Mouse (Mus musculus) lung, embryonic 14.5 days (tissue): ENCODE results near the gene C8b. TPM values are rescaled to one million over a fixed set of nuclear protein-coding genes. Genes with fewer than 3 reads are reported as not detected.

Source experiments
- ATAC-seq: fragments of 200-750 bp; cut with Nextera tagmentation; 2 replicates; pipeline ENCODE4 v1.8.0; 2017; ENCODE audit warnings: mild to moderate bottlenecking, moderate TSS enrichment, moderate library complexity; ENCODE audit not compliant: insufficient read depth
- DNase-seq: peaks from one replicate; pipeline ENCODE4 v3.0.0-alpha.2; 2015
- H3K27ac ChIP-seq: fragments of 300-500 bp; sonication (generic); 2 replicates; pipeline ENCODE4 v1.5.1; 2014; ENCODE audit warnings: low read depth, mild to moderate bottlenecking, moderate library complexity
- H3K27me3 ChIP-seq: fragments of 300-500 bp; sonication (generic); 2 replicates; pipeline ENCODE4 v1.6.1; 2014; ENCODE audit warnings: low read length, control low read depth; ENCODE audit not compliant: insufficient read depth
- H3K36me3 ChIP-seq: fragments of 300-500 bp; sonication (generic); 2 replicates; pipeline ENCODE4 v1.6.1; 2014; ENCODE audit warnings: control low read depth; ENCODE audit not compliant: insufficient read depth
- H3K4me1 ChIP-seq: fragments of 300-500 bp; sonication (generic); 2 replicates; pipeline ENCODE4 v1.6.1; 2014; ENCODE audit warnings: antibody characterized with exemption, control low read depth; ENCODE audit not compliant: insufficient read depth
- H3K4me2 ChIP-seq: fragments of 300-500 bp; sonication (generic); 2 replicates; pipeline ENCODE4 v1.6.1; 2014; ENCODE audit warnings: mild to moderate bottlenecking
- H3K4me3 ChIP-seq: fragments of 300-500 bp; sonication (generic); 2 replicates; pipeline ENCODE4 v1.5.1; 2014; ENCODE audit warnings: low read depth, low read length
- H3K9ac ChIP-seq: fragments of 300-500 bp; sonication (generic); 2 replicates; pipeline ENCODE4 v1.6.1; 2014
- H3K9me3 ChIP-seq: fragments of 300-500 bp; sonication (generic); 2 replicates; pipeline ENCODE4 v1.6.1; 2016; ENCODE audit warnings: low read depth, low read length, control low read depth
- CTCF ChIP-seq: IDR thresholded peaks from 2 replicates; pipeline ENCODE4 v1.5.1; 2016; ENCODE audit warnings: antibody characterized with exemption, low read depth
- WGBS: fragments of 180-500 bp; shearing (Covaris S2); extraction: QIAGEN DNeasy Blood & Tissue Kit; methylation state at CpG from one replicate; pipeline ENCODE4 v1.1.7; 2014; 5-methylcytosine and 5-hydroxymethylcytosine counted together
- polyA plus RNA-seq: library from polyadenylated mRNA; unstranded; fragments of >200 nt; fragmentation: Nextera tagmentation; extraction: Ambion mirVana; gene quantifications from 2 replicates; pipeline ENCODE4 v1.2.1, GENCODE M21; 2014

The C8b gene
- polyA plus RNA-seq, 1 experiment from 2014 or later = not detected

- H3K4me1 ChIP-seq = no peaks in the 10 kb centered on the region
- ATAC-seq (no peak), DNase-seq (no peak)
- no peak overlapping the region for H3K9ac ChIP-seq
- no peak overlapping the region for H3K27ac ChIP-seq
- H3K4me2 ChIP-seq = no peak overlapping the region
- no peaks in the 10 kb centered on the region for H3K27me3 ChIP-seq
- WGBS = 60% methylated on average over 4 of the region's 4 CpGs
- TF ChIP-seq CTCF = no peak
- no peak overlapping the region for H3K4me3 ChIP-seq
- no peaks in the 10 kb centered on the region for H3K9me3 ChIP-seq
- H3K36me3 ChIP-seq = no peaks in the 10 kb centered on the region
Measured at GRCm38 (mm10) chr4:104823597-104824101, 57.5 kb downstream of the C8b start.

GRCm38 (mm10) chr4:104824381-104825077 lies 58.4 kb downstream of the C8b start:
- ATAC-seq (no peak), DNase-seq (no peak)
- no peak for TF ChIP-seq CTCF
- no peaks in the 10 kb centered on the region for H3K36me3 ChIP-seq
- no peak overlapping the region for H3K9ac ChIP-seq
- no peaks in the 10 kb centered on the region for H3K27me3 ChIP-seq
- H3K9me3 ChIP-seq = no peaks in the 10 kb centered on the region
- no peak overlapping the region for H3K4me2 ChIP-seq
- 62% methylated on average over 7 of the region's 7 CpGs for WGBS
- H3K27ac ChIP-seq = no peak overlapping the region
- H3K4me3 ChIP-seq = no peak overlapping the region
- H3K4me1 ChIP-seq = no peaks in the 10 kb centered on the region

- no peaks in the 10 kb centered on the region for H3K36me3 ChIP-seq
- no peak for TF ChIP-seq CTCF
- H3K9me3 ChIP-seq = no peaks in the 10 kb centered on the region
- 54% methylated on average over 5 of the region's 5 CpGs for WGBS
- H3K4me3 ChIP-seq = no peak overlapping the region
- no peak overlapping the region for H3K4me2 ChIP-seq
- ATAC-seq = no peak
- peak; percentile 50 for DNase-seq
- no peaks in the 10 kb centered on the region for H3K27me3 ChIP-seq
- no peak overlapping the region for H3K27ac ChIP-seq
- H3K9ac ChIP-seq = no peak overlapping the region
- no peaks in the 10 kb centered on the region for H3K4me1 ChIP-seq
Measured at GRCm38 (mm10) chr4:104828939-104829338, 62.8 kb downstream of the C8b start.

- ATAC-seq (no peak), DNase-seq (no peak)
- Histone ChIP-seq H3K9me3 (no peaks in the 10 kb centered on the region), H3K4me3 (no peak overlapping the region), H3K27ac (no peak overlapping the region), H3K36me3 (no peaks in the 10 kb centered on the region), H3K9ac (no peak overlapping the region), H3K4me1 (no peaks in the 10 kb centered on the region), H3K4me2 (no peak overlapping the region), H3K27me3 (no peaks in the 10 kb centered on the region)
- WGBS = 57% methylated on average over 5 of the region's 5 CpGs
- no peak for TF ChIP-seq CTCF
Measured at GRCm38 (mm10) chr4:104835096-104835495, 69.0 kb downstream of the C8b start.

DNA sequence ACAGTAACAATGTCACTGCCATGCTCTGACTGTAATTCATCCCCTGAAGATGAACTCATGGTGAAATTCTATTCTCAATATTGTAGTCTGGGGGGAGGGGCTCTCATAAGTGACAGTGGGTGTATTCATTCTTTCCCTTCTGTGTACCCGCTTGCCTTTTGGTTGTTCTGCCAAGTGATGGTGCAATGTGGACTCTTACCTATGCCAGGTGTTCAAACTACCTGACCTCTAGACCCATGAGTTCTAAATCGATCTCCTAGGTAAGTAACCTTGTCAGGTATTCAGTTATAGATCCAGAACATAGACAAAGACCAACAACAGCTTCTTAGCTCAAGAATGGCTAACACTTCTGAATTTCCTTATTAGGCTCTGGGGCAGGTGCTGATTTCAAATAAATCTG lies 72.2 kb downstream of the C8b start:
- no peak for ATAC-seq
- DNase-seq = no peak
- WGBS = 79% methylated on average over 2 of the region's 2 CpGs
- no peaks in the 10 kb centered on the region for H3K27me3 ChIP-seq
- TF ChIP-seq CTCF = no peak
- H3K9ac ChIP-seq = no peak overlapping the region
- H3K9me3 ChIP-seq = no peaks in the 10 kb centered on the region
- no peak overlapping the region for H3K4me2 ChIP-seq
- H3K4me3 ChIP-seq = no peak overlapping the region
- no peaks in the 10 kb centered on the region for H3K36me3 ChIP-seq
- no peaks in the 10 kb centered on the region for H3K4me1 ChIP-seq
- no peak overlapping the region for H3K27ac ChIP-seq

DNA sequence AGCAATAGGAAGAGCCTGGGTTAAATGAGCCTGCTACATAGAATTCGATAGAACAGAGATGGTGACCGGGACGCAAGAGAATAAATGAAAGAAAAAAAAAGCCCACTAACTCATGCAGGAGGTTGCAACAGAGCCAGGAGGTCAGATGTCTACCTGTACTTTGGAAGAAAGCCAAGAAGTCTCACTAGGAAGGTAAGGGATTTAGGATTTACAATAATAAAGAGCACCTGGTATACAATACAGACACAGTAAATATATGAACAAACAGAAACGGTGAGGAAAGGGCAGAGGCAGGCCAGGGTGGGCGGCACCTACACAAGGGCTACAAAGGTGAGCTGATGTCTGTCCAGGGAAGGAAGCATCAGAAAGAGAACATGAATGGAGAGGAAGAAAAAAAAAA lies 76.1 kb downstream of the C8b start:
- WGBS = 80% methylated on average over 5 of the region's 5 CpGs
- TF ChIP-seq CTCF = no peak
- no peaks in the 10 kb centered on the region for H3K36me3 ChIP-seq
- H3K27ac ChIP-seq = no peak overlapping the region
- no peak for ATAC-seq
- H3K9ac ChIP-seq = no peak overlapping the region
- no peak for DNase-seq
- H3K27me3 ChIP-seq = no peaks in the 10 kb centered on the region
- no peaks in the 10 kb centered on the region for H3K4me1 ChIP-seq
- H3K4me3 ChIP-seq = no peak overlapping the region
- H3K4me2 ChIP-seq = no peak overlapping the region
- no peaks in the 10 kb centered on the region for H3K9me3 ChIP-seq

DNA sequence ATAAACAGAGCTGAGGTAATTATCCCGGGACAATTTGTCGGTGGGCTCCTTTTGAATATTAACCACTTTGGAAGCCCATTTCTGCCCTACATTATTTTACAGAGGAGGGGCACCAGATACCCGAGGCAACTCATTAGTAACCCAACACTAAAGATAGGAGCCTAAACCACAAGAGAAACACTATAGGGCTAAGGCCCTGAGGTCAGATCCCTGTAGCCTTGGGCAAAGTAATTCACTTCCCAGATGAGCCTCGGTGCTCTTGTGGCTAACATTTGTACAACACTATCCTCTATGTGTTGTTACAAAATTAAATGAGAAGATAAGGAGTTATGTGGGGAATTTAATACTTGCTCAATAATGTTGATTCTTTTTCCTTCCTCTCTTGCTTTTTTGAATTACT lies 77.4 kb downstream of the C8b start:
- Histone ChIP-seq H3K27ac (no peak overlapping the region), H3K9me3 (no peaks in the 10 kb centered on the region), H3K27me3 (no peaks in the 10 kb centered on the region), H3K4me2 (no peak overlapping the region), H3K4me1 (no peaks in the 10 kb centered on the region), H3K36me3 (no peaks in the 10 kb centered on the region), H3K9ac (no peak overlapping the region), H3K4me3 (no peak overlapping the region)
- 50% methylated on average over 4 of the region's 4 CpGs for WGBS
- no peak for DNase-seq
- no peak for TF ChIP-seq CTCF
- ATAC-seq = no peak

Other genes with a start within 250 kb of the C8b start
- gene Gm17662, start 91.0 kb downstream of the C8b start, polyA plus RNA-seq = not detected in 2 replicates
- gene C8a, start 110.1 kb downstream of the C8b start, polyA plus RNA-seq = not detected in 2 replicates
- gene Fyb2, start 147.1 kb downstream of the C8b start, polyA plus RNA-seq = not detected in 2 replicates